Mouse (Mus musculus): Measurements from ENCODE around the gene Astn2. TPM values are rescaled to one million over a fixed set of nuclear protein-coding genes. Genes with fewer than 3 reads are reported as not detected.

The Astn2 gene
- polyA plus RNA-seq, 1 experiment, result 0.65 TPM

DNA sequence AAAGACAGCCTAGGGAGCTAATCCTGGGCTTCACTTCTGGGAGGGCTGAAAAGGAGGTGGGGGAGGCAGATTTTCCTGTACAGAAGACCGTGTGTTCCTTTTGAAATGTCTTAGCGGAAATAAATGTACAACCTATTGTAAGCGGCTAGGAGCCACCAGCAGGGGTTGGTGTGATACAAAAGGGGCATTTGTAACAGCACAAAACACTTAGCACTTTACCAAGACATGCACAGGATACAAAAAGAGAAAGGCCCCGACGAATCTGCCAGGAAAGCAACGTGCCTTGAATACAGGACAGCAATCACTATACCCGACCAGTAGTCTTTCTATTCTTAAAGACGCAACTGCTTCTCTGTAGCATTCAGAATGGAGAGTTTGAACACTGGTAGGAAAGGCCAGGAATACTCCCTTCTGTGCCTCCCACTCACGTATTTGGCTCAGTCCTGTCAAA, 564.8 kb downstream of the Astn2 start:
- H3K4me3 ChIP-seq (ENCODE audit: control insufficient read depth, insufficient read depth, low read length), result no peak overlapping the region
- no peaks in the 10 kb centered on the region for H3K36me3 ChIP-seq (ENCODE audit: control insufficient read depth, insufficient read depth, low read length)
- H3K27me3 ChIP-seq (ENCODE audit: control insufficient read depth, insufficient read depth, low read length), result no peaks in the 10 kb centered on the region
- H3K4me1 ChIP-seq (replicated peaks; ENCODE audit: control insufficient read depth, insufficient read depth, low read length), result no peaks in the 10 kb centered on the region
- TF ChIP-seq POLR2A (IDR thresholded peaks at IDR 0.05; ENCODE audit: control insufficient read depth, extremely low read depth, insufficient read depth, low read length, poor library complexity) (no peak), CTCF (IDR thresholded peaks at IDR 0.05; ENCODE audit: borderline replicate concordance, control insufficient read depth, extremely low read depth, insufficient read depth, low read length, poor library complexity) (no peak)
- WGBS, result 88% methylated on average over 9 of the region's 9 CpGs
- H3K27ac ChIP-seq (ENCODE audit: control insufficient read depth, insufficient read depth, low read length), result no peak overlapping the region
- DNase-seq, result no peak

- WGBS, result 86% methylated on average over 4 of the region's 4 CpGs
- no peak overlapping the region for H3K27ac ChIP-seq (ENCODE audit: control insufficient read depth, insufficient read depth, low read length)
- H3K36me3 ChIP-seq (ENCODE audit: control insufficient read depth, insufficient read depth, low read length), result no peaks in the 10 kb centered on the region
- TF ChIP-seq POLR2A (IDR thresholded peaks at IDR 0.05; ENCODE audit: control insufficient read depth, extremely low read depth, insufficient read depth, low read length, poor library complexity), result no peak
- TF ChIP-seq CTCF (IDR thresholded peaks at IDR 0.05; ENCODE audit: borderline replicate concordance, control insufficient read depth, extremely low read depth, insufficient read depth, low read length, poor library complexity), result no peak
- no peak for DNase-seq
- H3K4me1 ChIP-seq (replicated peaks; ENCODE audit: control insufficient read depth, insufficient read depth, low read length), result no peaks in the 10 kb centered on the region
- no peaks in the 10 kb centered on the region for H3K27me3 ChIP-seq (ENCODE audit: control insufficient read depth, insufficient read depth, low read length)
- H3K4me3 ChIP-seq (ENCODE audit: control insufficient read depth, insufficient read depth, low read length), result no peak overlapping the region
Observed at GRCm38 (mm10) chr4:65838781-65839180, 565.6 kb downstream of the Astn2 start.

- no peak for DNase-seq
- Histone ChIP-seq H3K27me3 (ENCODE audit: control insufficient read depth, insufficient read depth, low read length) (no peaks in the 10 kb centered on the region), H3K36me3 (ENCODE audit: control insufficient read depth, insufficient read depth, low read length) (no peaks in the 10 kb centered on the region), H3K4me3 (ENCODE audit: control insufficient read depth, insufficient read depth, low read length) (no peak overlapping the region), H3K4me1 (replicated peaks; ENCODE audit: control insufficient read depth, insufficient read depth, low read length) (no peaks in the 10 kb centered on the region), H3K27ac (ENCODE audit: control insufficient read depth, insufficient read depth, low read length) (no peak overlapping the region)
- WGBS, result 89% methylated on average over 1 of the region's 1 CpGs
- TF ChIP-seq POLR2A (IDR thresholded peaks at IDR 0.05; ENCODE audit: control insufficient read depth, extremely low read depth, insufficient read depth, low read length, poor library complexity), result no peak
- no peak for TF ChIP-seq CTCF (IDR thresholded peaks at IDR 0.05; ENCODE audit: borderline replicate concordance, control insufficient read depth, extremely low read depth, insufficient read depth, low read length, poor library complexity)
Observed at GRCm38 (mm10) chr4:65832971-65833370, 571.4 kb downstream of the Astn2 start.

- WGBS, result 84% methylated on average over 3 of the region's 3 CpGs
- no peak overlapping the region for H3K4me3 ChIP-seq (ENCODE audit: control insufficient read depth, insufficient read depth, low read length)
- no peak for TF ChIP-seq CTCF (IDR thresholded peaks at IDR 0.05; ENCODE audit: borderline replicate concordance, control insufficient read depth, extremely low read depth, insufficient read depth, low read length, poor library complexity)
Observed at GRCm38 (mm10) chr4:65831872-65832271, 572.5 kb downstream of the Astn2 start.

DNA sequence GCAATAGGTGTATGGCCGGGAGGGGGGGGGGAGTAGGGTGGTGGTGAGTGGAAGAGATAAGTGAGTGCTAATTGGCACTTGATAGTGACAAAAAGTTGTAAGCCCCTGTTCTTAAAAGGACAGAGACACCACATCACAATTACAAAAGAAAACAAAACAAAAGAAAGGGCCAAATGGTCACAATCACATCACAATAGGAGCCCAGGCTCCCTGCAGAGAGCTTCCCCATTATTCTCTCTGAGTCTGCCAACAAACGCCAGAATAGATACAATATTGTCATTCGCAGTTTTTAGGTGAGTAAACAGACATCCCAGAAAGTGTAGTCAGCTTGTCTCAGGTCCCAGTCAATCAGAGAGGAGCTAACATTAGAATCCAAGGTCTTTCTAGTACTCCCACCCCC, 573.9 kb downstream of the Astn2 start:
- Histone ChIP-seq H3K4me1 (replicated peaks; ENCODE audit: control insufficient read depth, insufficient read depth, low read length) (no peaks in the 10 kb centered on the region), H3K27me3 (ENCODE audit: control insufficient read depth, insufficient read depth, low read length) (no peaks in the 10 kb centered on the region), H3K4me3 (ENCODE audit: control insufficient read depth, insufficient read depth, low read length) (no peak overlapping the region), H3K36me3 (ENCODE audit: control insufficient read depth, insufficient read depth, low read length) (no peaks in the 10 kb centered on the region), H3K27ac (ENCODE audit: control insufficient read depth, insufficient read depth, low read length) (no peak overlapping the region)
- no peak for TF ChIP-seq POLR2A (IDR thresholded peaks at IDR 0.05; ENCODE audit: control insufficient read depth, extremely low read depth, insufficient read depth, low read length, poor library complexity)
- TF ChIP-seq CTCF (IDR thresholded peaks at IDR 0.05; ENCODE audit: borderline replicate concordance, control insufficient read depth, extremely low read depth, insufficient read depth, low read length, poor library complexity), result no peak
- no peak for DNase-seq
- 19% methylated on average over 3 of the region's 3 CpGs for WGBS

More at GRCm38 (mm10) chr4:65831872-65832271, 572.5 kb downstream of the Astn2 start:
- Histone ChIP-seq H3K36me3 (ENCODE audit: control insufficient read depth, insufficient read depth, low read length) (no peaks in the 10 kb centered on the region), H3K27me3 (ENCODE audit: control insufficient read depth, insufficient read depth, low read length) (no peaks in the 10 kb centered on the region), H3K4me1 (replicated peaks; ENCODE audit: control insufficient read depth, insufficient read depth, low read length) (no peaks in the 10 kb centered on the region), H3K27ac (ENCODE audit: control insufficient read depth, insufficient read depth, low read length) (no peak overlapping the region)
- DNase-seq, result no peak

DNA sequence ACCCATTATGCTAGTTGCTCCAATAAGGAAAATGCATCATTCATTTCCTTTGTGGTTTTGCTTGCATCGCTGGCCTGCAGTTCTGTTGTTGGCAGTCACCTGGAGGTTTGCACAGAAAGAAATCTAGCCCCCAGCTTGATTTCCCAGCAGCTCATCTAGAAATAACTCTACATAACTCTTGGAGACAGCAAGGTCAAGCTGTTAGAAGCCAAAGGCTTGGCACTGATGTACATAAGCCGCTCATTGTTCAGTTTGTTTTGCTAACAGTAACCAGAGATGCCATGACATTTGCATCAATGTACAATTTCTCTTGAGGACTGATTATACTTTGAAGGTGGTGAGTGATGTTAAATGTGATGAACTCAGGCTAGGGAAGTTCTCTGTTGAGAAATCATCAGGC, 583.3 kb downstream of the Astn2 start:
- no peak for DNase-seq
- no peaks in the 10 kb centered on the region for H3K27me3 ChIP-seq (ENCODE audit: control insufficient read depth, insufficient read depth, low read length)
- no peaks in the 10 kb centered on the region for H3K4me1 ChIP-seq (replicated peaks; ENCODE audit: control insufficient read depth, insufficient read depth, low read length)
- H3K4me3 ChIP-seq (ENCODE audit: control insufficient read depth, insufficient read depth, low read length), result no peak overlapping the region
- 48% methylated on average over 2 of the region's 2 CpGs for WGBS
- H3K27ac ChIP-seq (ENCODE audit: control insufficient read depth, insufficient read depth, low read length), result no peak overlapping the region
- TF ChIP-seq POLR2A (IDR thresholded peaks at IDR 0.05; ENCODE audit: control insufficient read depth, extremely low read depth, insufficient read depth, low read length, poor library complexity), result no peak
- TF ChIP-seq CTCF (IDR thresholded peaks at IDR 0.05; ENCODE audit: borderline replicate concordance, control insufficient read depth, extremely low read depth, insufficient read depth, low read length, poor library complexity), result no peak
- no peaks in the 10 kb centered on the region for H3K36me3 ChIP-seq (ENCODE audit: control insufficient read depth, insufficient read depth, low read length)

GRCm38 (mm10) chr4:65820236-65820635, 584.2 kb downstream of the Astn2 start:
- no peaks in the 10 kb centered on the region for H3K4me1 ChIP-seq (replicated peaks; ENCODE audit: control insufficient read depth, insufficient read depth, low read length)
- 60% methylated on average over 2 of the region's 2 CpGs for WGBS
- no peak for DNase-seq
- H3K27ac ChIP-seq (ENCODE audit: control insufficient read depth, insufficient read depth, low read length), result no peak overlapping the region
- H3K4me3 ChIP-seq (ENCODE audit: control insufficient read depth, insufficient read depth, low read length), result no peak overlapping the region
- TF ChIP-seq CTCF (IDR thresholded peaks at IDR 0.05; ENCODE audit: borderline replicate concordance, control insufficient read depth, extremely low read depth, insufficient read depth, low read length, poor library complexity), result no peak
- TF ChIP-seq POLR2A (IDR thresholded peaks at IDR 0.05; ENCODE audit: control insufficient read depth, extremely low read depth, insufficient read depth, low read length, poor library complexity), result no peak
- H3K36me3 ChIP-seq (ENCODE audit: control insufficient read depth, insufficient read depth, low read length), result no peaks in the 10 kb centered on the region
- H3K27me3 ChIP-seq (ENCODE audit: control insufficient read depth, insufficient read depth, low read length), result no peaks in the 10 kb centered on the region
